Mouse (Mus musculus): ENCODE data around the gene Olfr356. TPM values are rescaled to one million over a fixed set of nuclear protein-coding genes. Genes with fewer than 3 reads are reported as not detected.

Gene Olfr356
- not detected for polyA plus RNA-seq (2017; shearing (Covaris generic))

DNA sequence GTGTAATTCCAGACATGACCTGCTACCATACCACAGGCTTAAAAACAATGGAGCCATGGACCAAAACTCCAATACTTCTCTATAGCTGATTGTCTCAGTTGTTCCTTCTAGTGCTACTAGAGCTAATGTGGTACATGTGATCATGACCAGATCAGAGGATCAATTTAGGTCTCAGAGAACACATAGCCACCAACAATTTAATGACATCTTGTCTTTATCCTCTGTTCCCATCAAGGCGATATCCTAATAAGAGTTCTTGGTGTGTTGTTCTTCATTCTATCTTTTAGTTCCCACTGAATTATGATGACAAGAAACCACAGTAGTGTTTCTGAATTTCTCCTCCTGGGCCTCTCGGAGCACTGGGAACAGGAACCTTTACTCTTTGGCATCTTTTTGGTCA, at the start of gene Olfr356:
TSS of gene Olfr356 (plus strand) at position 301 of the 400 bp plus-strand sequence.

DNA sequence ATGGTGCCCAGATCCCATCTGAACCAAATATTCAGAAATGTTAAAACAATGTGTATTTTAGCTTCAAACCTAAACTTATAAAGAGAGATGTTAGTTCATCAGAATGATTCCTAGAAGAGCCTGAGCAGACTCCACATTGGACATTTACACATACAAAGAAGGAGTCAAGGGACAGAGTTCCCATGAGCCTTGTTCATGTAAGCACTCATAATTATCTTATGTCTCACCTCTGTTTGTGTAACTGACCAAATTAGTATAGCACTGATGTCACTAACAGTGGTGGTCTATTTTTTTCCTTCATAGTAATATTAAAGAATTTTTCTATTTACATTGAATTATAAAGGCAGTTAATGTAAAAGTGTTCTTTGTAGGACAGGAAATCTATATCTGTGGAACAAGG, 44.1 kb upstream of the Olfr356 start, which contains the start of gene Olfr353:
TSS of gene Olfr353 (minus strand) at position 101 of the 400 bp plus-strand sequence.

GRCm38 (mm10) chr2:36905380-36905779, 31.5 kb upstream of the Olfr356 start, which contains the start of gene Olfr354:
Gene Olfr354 (plus strand): TSS chr2:36905680.

DNA sequence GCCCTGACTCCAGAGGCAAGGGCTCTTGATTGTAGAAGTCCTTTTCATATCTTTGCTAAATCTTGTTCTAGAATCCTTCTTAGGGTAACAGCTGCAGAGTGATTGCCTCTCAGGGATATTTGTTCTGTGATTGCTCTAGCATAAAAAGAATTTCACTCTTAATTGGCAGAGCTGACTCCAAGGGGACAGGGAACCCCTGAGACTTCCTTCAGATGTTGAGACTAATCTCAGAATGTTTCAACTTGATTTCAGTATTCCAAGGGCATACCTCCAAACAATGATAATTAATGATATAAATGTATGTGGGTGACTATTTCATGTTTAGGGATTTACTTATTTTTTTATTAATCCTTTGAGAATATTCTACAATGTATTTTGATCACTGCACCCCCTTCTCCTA, 8.1 kb upstream of the Olfr356 start, which contains the start of gene Olfr355:
TSS of gene Olfr355 (minus strand) at position 101 of the 400 bp plus-strand sequence.

Other genes starting within 250 kb of the Olfr356 start
- gene Olfr347, start 205.2 kb upstream of the Olfr356 start, polyA plus RNA-seq (2017; shearing (Covaris generic)): not detected
- gene Olfr348, start 152.8 kb upstream of the Olfr356 start, polyA plus RNA-seq (2017; shearing (Covaris generic)): not detected
- 0.24 TPM for gene Olfr50, start 146.6 kb upstream of the Olfr356 start, polyA plus RNA-seq (2017; shearing (Covaris generic))
- gene Olfr3, start 120.1 kb upstream of the Olfr356 start, polyA plus RNA-seq (2017; shearing (Covaris generic)): not detected
- gene Olfr350, start 90.8 kb upstream of the Olfr356 start, polyA plus RNA-seq (2017; shearing (Covaris generic)): not detected
- gene Olfr351, start 74.5 kb upstream of the Olfr356 start, polyA plus RNA-seq (2017; shearing (Covaris generic)): not detected
- not detected for gene Olfr352, start 68.7 kb upstream of the Olfr356 start, polyA plus RNA-seq (2017; shearing (Covaris generic))
- not detected for gene Olfr353, start 44.2 kb upstream of the Olfr356 start, polyA plus RNA-seq (2017; shearing (Covaris generic))
- not detected for gene Olfr354, start 31.4 kb upstream of the Olfr356 start, polyA plus RNA-seq (2017; shearing (Covaris generic))
- 0.20 TPM for gene Olfr355, start 8.2 kb upstream of the Olfr356 start, polyA plus RNA-seq (2017; shearing (Covaris generic))
- gene Olfr357, start 56.7 kb downstream of the Olfr356 start, polyA plus RNA-seq (2017; shearing (Covaris generic)): not detected
- gene Olfr358, start 72.2 kb downstream of the Olfr356 start, polyA plus RNA-seq (2017; shearing (Covaris generic)): not detected
- not detected for gene Olfr360, start 128.6 kb downstream of the Olfr356 start, polyA plus RNA-seq (2017; shearing (Covaris generic))
- gene Olfr361, start 152.2 kb downstream of the Olfr356 start, polyA plus RNA-seq (2017; shearing (Covaris generic)): not detected
- not detected for gene Olfr362, start 180.8 kb downstream of the Olfr356 start, polyA plus RNA-seq (2017; shearing (Covaris generic))
- not detected for gene Olfr364-ps1, start 202.2 kb downstream of the Olfr356 start, polyA plus RNA-seq (2017; shearing (Covaris generic))